Comparison of ENCODE assay signal across 10 mouse cellular contexts in the genomic region with DNA sequence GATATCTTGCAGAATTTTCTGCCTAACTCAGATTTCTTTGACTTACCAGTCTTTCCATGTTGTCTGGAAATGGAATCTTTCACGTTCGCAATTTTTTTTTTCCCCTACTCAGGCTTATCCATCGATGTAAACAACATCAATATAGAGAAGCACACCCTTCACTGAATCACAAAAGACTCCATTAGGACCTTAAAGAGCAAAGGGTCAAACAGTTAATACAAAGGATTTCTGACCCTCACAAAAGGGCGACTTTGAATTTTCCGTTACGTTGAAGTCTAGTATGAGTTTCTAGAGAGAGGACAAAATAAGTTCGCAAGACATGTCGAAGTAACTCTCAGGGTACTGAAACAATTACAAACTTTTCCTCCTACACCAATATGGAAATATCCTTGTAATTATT. TPM values are rescaled to one million over a fixed set of nuclear protein-coding genes. Genes with fewer than 3 reads are reported as not detected.
DNase-seq lines count a peak whose midpoint lies in the region; ATAC-seq lines count a peak whose summit lies in the region.
"Had no signal": no experiment of that assay in that cellular context is flagged by ENCODE, and none has a peak within 500 bp of the region (broad histone marks: within the 10 kb centered on the region; RNA-seq: fewer than 3 reads in every experiment).

No protein-coding gene starts in this region.

- 14% methylated on average over 8 of the region's 8 CpGs for WGBS in kidney, embryonic 15.5 days
- WGBS in embryonic facial prominence, embryonic 15.5 days, result 20% methylated on average over 8 of the region's 8 CpGs
- WGBS in intestine, embryonic 16.5 days, result 41% methylated on average over 8 of the region's 8 CpGs
- 5% methylated on average over 8 of the region's 8 CpGs for WGBS in neural tube, embryonic 13.5 days

- no peak for DNase-seq in kidney, postnatal 25 days
- DNase-seq in cerebellum, adult 9-10 months, result no peak
- DNase-seq in urinary bladder, postnatal 36 days (ENCODE audit: low spot score in 2 of 2), result no peak
- no peak for DNase-seq in lung, postnatal 36 days
- DNase-seq: heart, postnatal 4 days had no signal

- no peak for ATAC-seq in kidney, embryonic 15.5 days (replicated peaks; ENCODE audit: low FRiP score)
- no peak for ATAC-seq in embryonic facial prominence, embryonic 15.5 days (ENCODE audit: insufficient number of reproducible peaks, low FRiP score, low TSS enrichment, low read depth)
- no peak for ATAC-seq in intestine, embryonic 16.5 days
- no peak for ATAC-seq in neural tube, embryonic 13.5 days (ENCODE audit: low read depth)

- peaks cover 22% of the 10 kb centered on the region for H3K4me1 ChIP-seq in kidney, embryonic 15.5 days
- peaks cover 18% of the 10 kb centered on the region; the same call in 1 of the 2 replicates for H3K4me1 ChIP-seq in embryonic facial prominence, embryonic 15.5 days
- peaks cover 19% of the 10 kb centered on the region for H3K4me1 ChIP-seq in intestine, embryonic 16.5 days (ENCODE audit: control insufficient read depth, insufficient read depth, low read length)
- H3K4me1 ChIP-seq in neural tube, embryonic 13.5 days (replicated peaks), result peaks cover 40% of the 10 kb centered on the region

- H3K27ac ChIP-seq in kidney, embryonic 15.5 days, result peak overlapping the region; percentile 90
- no peak overlapping the region for H3K27ac ChIP-seq in embryonic facial prominence, embryonic 15.5 days (replicated peaks)
- no peak overlapping the region for H3K27ac ChIP-seq in intestine, embryonic 16.5 days (ENCODE audit: low read length)
- no peak overlapping the region for H3K27ac ChIP-seq in neural tube, embryonic 13.5 days (replicated peaks)

- H3K27me3 ChIP-seq in kidney, embryonic 15.5 days, result peaks cover 5% of the 10 kb centered on the region; the same call in 1 of the 2 replicates
- H3K27me3 ChIP-seq in embryonic facial prominence, embryonic 15.5 days, result no peaks in the 10 kb centered on the region
- 0 out of 2 replicates have a peak, but pooled peaks cover 7% of the 10 kb centered on the region for H3K27me3 ChIP-seq in intestine, embryonic 16.5 days (replicated peaks; ENCODE audit: control insufficient read depth, insufficient read depth, low read length)
- H3K27me3 ChIP-seq in neural tube, embryonic 13.5 days, result peaks cover 11% of the 10 kb centered on the region

- no peaks in the 10 kb centered on the region for H3K36me3 ChIP-seq in kidney, embryonic 15.5 days
- H3K36me3 ChIP-seq in embryonic facial prominence, embryonic 15.5 days, result no peaks in the 10 kb centered on the region
- no peaks in the 10 kb centered on the region for H3K36me3 ChIP-seq in intestine, embryonic 16.5 days (ENCODE audit: control insufficient read depth, insufficient read depth, low read length)
- H3K36me3 ChIP-seq in neural tube, embryonic 13.5 days, result no peaks in the 10 kb centered on the region
- H3K36me3 ChIP-seq: G1E had no signal

- peak overlapping the region; percentile 92 for H3K4me2 ChIP-seq in kidney, embryonic 15.5 days
- peak overlapping the region; percentile 82 for H3K4me2 ChIP-seq in embryonic facial prominence, embryonic 15.5 days (replicated peaks)
- H3K4me2 ChIP-seq in intestine, embryonic 16.5 days (ENCODE audit: low read depth, low read length), result peak overlapping the region; percentile 91
- peak overlapping the region; percentile 99 for H3K4me2 ChIP-seq in neural tube, embryonic 13.5 days

- no peaks in the 10 kb centered on the region for H3K9me3 ChIP-seq in kidney, embryonic 15.5 days (replicated peaks)
- H3K9me3 ChIP-seq in embryonic facial prominence, embryonic 15.5 days (replicated peaks), result no peaks in the 10 kb centered on the region
- H3K9me3 ChIP-seq in intestine, embryonic 16.5 days (ENCODE audit: control insufficient read depth, low read length), result no peaks in the 10 kb centered on the region
- H3K9me3 ChIP-seq in neural tube, embryonic 13.5 days, result no peaks in the 10 kb centered on the region
- H3K9me3 ChIP-seq: G1E had no signal

- H3K4me3 ChIP-seq in kidney, embryonic 15.5 days (replicated peaks), result peak overlapping the region; percentile 61
- peak overlapping the region; percentile 59 for H3K4me3 ChIP-seq in embryonic facial prominence, embryonic 15.5 days (replicated peaks)
- peak overlapping the region; percentile 70; the same call in 1 of the 2 replicates for H3K4me3 ChIP-seq in intestine, embryonic 16.5 days (ENCODE audit: low read length)
- H3K4me3 ChIP-seq in neural tube, embryonic 13.5 days, result peak overlapping the region; percentile 63

- H3K9ac ChIP-seq in kidney, embryonic 15.5 days, result peak overlapping the region; percentile 67
- H3K9ac ChIP-seq in embryonic facial prominence, embryonic 15.5 days, result 0 out of 2 replicates have a peak overlapping the region, but pooled peaks have one; percentile 62
- no peak overlapping the region for H3K9ac ChIP-seq in intestine, embryonic 16.5 days (ENCODE audit: low read depth, low read length)
- peak overlapping the region; percentile 76; the same call in 1 of the 2 replicates for H3K9ac ChIP-seq in neural tube, embryonic 13.5 days

RNA-seq across cellular contexts. Expression of gene Vcan, which starts 0.9 kb away (rescaled TPM):
- 73.2 and 73.8 TPM in 2 replicates for polyA plus RNA-seq in kidney, embryonic 15.5 days (2015; fragmentation: Nextera tagmentation; extraction: Ambion mirVana)
- 93.5 and 109 TPM in 2 replicates for polyA plus RNA-seq in embryonic facial prominence, embryonic 15.5 days (2015; fragmentation: Nextera tagmentation; extraction: Ambion mirVana)
- 13.3 and 15.6 TPM in 2 replicates for polyA plus RNA-seq in intestine, embryonic 16.5 days (2015; fragmentation: Nextera tagmentation; extraction: Ambion mirVana)
- polyA plus RNA-seq in neural tube, embryonic 13.5 days (2015; fragmentation: Nextera tagmentation; extraction: Ambion mirVana), result 19.9 and 27.7 TPM in 2 replicates
- polyA plus RNA-seq: G1E had no signal
